Mouse (Mus musculus): Measurements from ENCODE around the gene Rpl38. TPM values are rescaled to one million over a fixed set of nuclear protein-coding genes. Genes with fewer than 3 reads are reported as not detected.

The Rpl38 gene
- polyA plus RNA-seq, 1 experiment from 2014 or later, result 869 TPM

- Histone ChIP-seq H3K36me3 (replicated peaks; ENCODE audit: control insufficient read depth, insufficient read depth) (no peaks in the 10 kb centered on the region), H3K4me3 (replicated peaks; ENCODE audit: low read length) (no peak overlapping the region), H3K4me2 (replicated peaks) (no peak overlapping the region), H3K9me3 (ENCODE audit: control insufficient read depth, low read length) (no peaks in the 10 kb centered on the region), H3K27me3 (ENCODE audit: control insufficient read depth, insufficient read depth, low read length) (no peaks in the 10 kb centered on the region), H3K9ac (0 out of 2 replicates have a peak overlapping the region, but pooled peaks have one; percentile 0), H3K4me1 (replicated peaks; ENCODE audit: control insufficient read depth, insufficient read depth, low read length) (peaks cover 20% of the 10 kb centered on the region; the same call in 1 of the 2 replicates), H3K27ac (peak overlapping the region; percentile 45)
- WGBS, result 25% methylated on average over 22 of the region's 22 CpGs
- DNase-seq (ENCODE audit: low spot score), result peak; percentile 71
- ATAC-seq (ENCODE audit: low FRiP score), result peak; percentile 89
Measured at GRCm38 (mm10) chr11:114704071-114704913, 36.0 kb downstream of the Rpl38 start.

GRCm38 (mm10) chr11:114706358-114706757, 38.0 kb downstream of the Rpl38 start:
- Histone ChIP-seq H3K9me3 (ENCODE audit: control insufficient read depth, low read length) (no peaks in the 10 kb centered on the region), H3K36me3 (replicated peaks; ENCODE audit: control insufficient read depth, insufficient read depth) (no peaks in the 10 kb centered on the region), H3K27me3 (ENCODE audit: control insufficient read depth, insufficient read depth, low read length) (no peaks in the 10 kb centered on the region), H3K4me2 (replicated peaks) (no peak overlapping the region), H3K9ac (no peak overlapping the region), H3K27ac (no peak overlapping the region), H3K4me1 (replicated peaks; ENCODE audit: control insufficient read depth, insufficient read depth, low read length) (peaks cover 20% of the 10 kb centered on the region; the same call in 1 of the 2 replicates), H3K4me3 (replicated peaks; ENCODE audit: low read length) (no peak overlapping the region)
- no peak for DNase-seq (ENCODE audit: low spot score)
- WGBS, result 85% methylated on average over 5 of the region's 5 CpGs
- no peak for ATAC-seq (ENCODE audit: low FRiP score)

GRCm38 (mm10) chr11:114711393-114711792, 43.1 kb downstream of the Rpl38 start:
- ATAC-seq (ENCODE audit: low FRiP score), result no peak
- 86% methylated on average over 3 of the region's 3 CpGs for WGBS

GRCm38 (mm10) chr11:114711861-114712260, 43.5 kb downstream of the Rpl38 start:
- H3K27ac ChIP-seq, result no peak overlapping the region
- no peaks in the 10 kb centered on the region for H3K27me3 ChIP-seq (ENCODE audit: control insufficient read depth, insufficient read depth, low read length)
- no peak overlapping the region for H3K4me2 ChIP-seq (replicated peaks)
- no peak for DNase-seq (ENCODE audit: low spot score)
- H3K4me3 ChIP-seq (replicated peaks; ENCODE audit: low read length), result no peak overlapping the region
- ATAC-seq (ENCODE audit: low FRiP score), result 0 out of 2 replicates have a peak, but pooled peaks have one; percentile 55
- H3K9ac ChIP-seq, result no peak overlapping the region
- no peaks in the 10 kb centered on the region for H3K4me1 ChIP-seq (replicated peaks; ENCODE audit: control insufficient read depth, insufficient read depth, low read length)
- H3K9me3 ChIP-seq (ENCODE audit: control insufficient read depth, low read length), result no peaks in the 10 kb centered on the region
- H3K36me3 ChIP-seq (replicated peaks; ENCODE audit: control insufficient read depth, insufficient read depth), result no peaks in the 10 kb centered on the region
- 54% methylated on average over 12 of the region's 12 CpGs for WGBS

More at GRCm38 (mm10) chr11:114711393-114711792, 43.1 kb downstream of the Rpl38 start:
- Histone ChIP-seq H3K4me3 (replicated peaks; ENCODE audit: low read length) (no peak overlapping the region), H3K4me1 (replicated peaks; ENCODE audit: control insufficient read depth, insufficient read depth, low read length) (no peaks in the 10 kb centered on the region), H3K4me2 (replicated peaks) (no peak overlapping the region), H3K9ac (no peak overlapping the region), H3K36me3 (replicated peaks; ENCODE audit: control insufficient read depth, insufficient read depth) (no peaks in the 10 kb centered on the region), H3K9me3 (ENCODE audit: control insufficient read depth, low read length) (no peaks in the 10 kb centered on the region), H3K27me3 (ENCODE audit: control insufficient read depth, insufficient read depth, low read length) (no peaks in the 10 kb centered on the region), H3K27ac (no peak overlapping the region)
- no peak for DNase-seq (ENCODE audit: low spot score)

- WGBS, result 76% methylated on average over 6 of the region's 6 CpGs
- H3K4me2 ChIP-seq (replicated peaks), result no peak overlapping the region
- no peak for ATAC-seq (ENCODE audit: low FRiP score)
- H3K27ac ChIP-seq, result no peak overlapping the region
- no peaks in the 10 kb centered on the region for H3K4me1 ChIP-seq (replicated peaks; ENCODE audit: control insufficient read depth, insufficient read depth, low read length)
- DNase-seq (ENCODE audit: low spot score), result no peak
- H3K4me3 ChIP-seq (replicated peaks; ENCODE audit: low read length), result no peak overlapping the region
- H3K36me3 ChIP-seq (replicated peaks; ENCODE audit: control insufficient read depth, insufficient read depth), result no peaks in the 10 kb centered on the region
- no peaks in the 10 kb centered on the region for H3K27me3 ChIP-seq (ENCODE audit: control insufficient read depth, insufficient read depth, low read length)
- H3K9ac ChIP-seq, result no peak overlapping the region
- no peaks in the 10 kb centered on the region for H3K9me3 ChIP-seq (ENCODE audit: control insufficient read depth, low read length)
Measured at GRCm38 (mm10) chr11:114714526-114714925, 46.2 kb downstream of the Rpl38 start.

GRCm38 (mm10) chr11:114715531-114715930, 47.2 kb downstream of the Rpl38 start:
- no peak overlapping the region for H3K4me2 ChIP-seq (replicated peaks)
- H3K27ac ChIP-seq, result no peak overlapping the region
- DNase-seq (ENCODE audit: low spot score), result no peak
- no peaks in the 10 kb centered on the region for H3K27me3 ChIP-seq (ENCODE audit: control insufficient read depth, insufficient read depth, low read length)
- no peak overlapping the region for H3K9ac ChIP-seq
- no peaks in the 10 kb centered on the region for H3K4me1 ChIP-seq (replicated peaks; ENCODE audit: control insufficient read depth, insufficient read depth, low read length)
- 70% methylated on average over 7 of the region's 7 CpGs for WGBS
- no peak overlapping the region for H3K4me3 ChIP-seq (replicated peaks; ENCODE audit: low read length)
- H3K36me3 ChIP-seq (replicated peaks; ENCODE audit: control insufficient read depth, insufficient read depth), result no peaks in the 10 kb centered on the region
- no peaks in the 10 kb centered on the region for H3K9me3 ChIP-seq (ENCODE audit: control insufficient read depth, low read length)
- ATAC-seq (ENCODE audit: low FRiP score), result no peak

GRCm38 (mm10) chr11:114720535-114720934, 52.2 kb downstream of the Rpl38 start:
- Histone ChIP-seq H3K9me3 (ENCODE audit: control insufficient read depth, low read length) (no peaks in the 10 kb centered on the region), H3K9ac (no peak overlapping the region), H3K27ac (no peak overlapping the region), H3K4me3 (replicated peaks; ENCODE audit: low read length) (no peak overlapping the region), H3K36me3 (replicated peaks; ENCODE audit: control insufficient read depth, insufficient read depth) (no peaks in the 10 kb centered on the region), H3K4me2 (replicated peaks) (no peak overlapping the region), H3K4me1 (replicated peaks; ENCODE audit: control insufficient read depth, insufficient read depth, low read length) (no peaks in the 10 kb centered on the region), H3K27me3 (ENCODE audit: control insufficient read depth, insufficient read depth, low read length) (no peaks in the 10 kb centered on the region)
- no peak for ATAC-seq (ENCODE audit: low FRiP score)
- 90% methylated on average over 10 of the region's 10 CpGs for WGBS
- DNase-seq (ENCODE audit: low spot score), result no peak

Other genes starting within 250 kb of the Rpl38 start
- gene Ttyh2, start 6.9 kb downstream of the Rpl38 start, polyA plus RNA-seq (2014; fragmentation: Nextera tagmentation; extraction: Ambion mirVana), result 32.0 and 35.1 TPM in 2 replicates
- 1.9 and 2.5 TPM in 2 replicates for gene Dnaic2, start 58.9 kb downstream of the Rpl38 start, polyA plus RNA-seq (2014; fragmentation: Nextera tagmentation; extraction: Ambion mirVana)
- gene Kif19a, start 96.9 kb downstream of the Rpl38 start, polyA plus RNA-seq (2014; fragmentation: Nextera tagmentation; extraction: Ambion mirVana), result 0.99 and 1.4 TPM in 2 replicates
- 20.0 and 22.1 TPM in 2 replicates for gene Btbd17, start 127.4 kb downstream of the Rpl38 start, polyA plus RNA-seq (2014; fragmentation: Nextera tagmentation; extraction: Ambion mirVana)
- not detected in 2 replicates for gene Gpr142, start 130.4 kb downstream of the Rpl38 start, polyA plus RNA-seq (2014; fragmentation: Nextera tagmentation; extraction: Ambion mirVana)
- 8.5 and 9.9 TPM in 2 replicates for gene Gprc5c, start 182.6 kb downstream of the Rpl38 start, polyA plus RNA-seq (2014; fragmentation: Nextera tagmentation; extraction: Ambion mirVana)
- gene Cd300a, start 221.5 kb downstream of the Rpl38 start, polyA plus RNA-seq (2014; fragmentation: Nextera tagmentation; extraction: Ambion mirVana), result 0.81 and 1.9 TPM in 2 replicates